Mouse (Mus musculus) ovary, adult 18-20 months (tissue): ENCODE measurements around the gene Rreb1.
A peak's percentile ranks its signal among the peaks of the same experiment; 100 is the strongest.

ENCODE experiments used
- DNase-seq: peaks from one replicate; pipeline ENCODE4 v3.0.0; 2022; ENCODE audit warnings: low spot score, mixed read lengths

The Rreb1 gene

GRCm38 (mm10) chr13:37876836-37877235 is 98.6 kb downstream of the Rreb1 start:
- no peak for DNase-seq

GRCm38 (mm10) chr13:37877241-37877640 is 99.0 kb downstream of the Rreb1 start:
- DNase-seq: no peak

GRCm38 (mm10) chr13:37878918-37879331 is 100.7 kb downstream of the Rreb1 start:
- DNase-seq: no peak

GRCm38 (mm10) chr13:37879556-37879955 is 101.4 kb downstream of the Rreb1 start:
- peak; percentile 71 for DNase-seq

DNA sequence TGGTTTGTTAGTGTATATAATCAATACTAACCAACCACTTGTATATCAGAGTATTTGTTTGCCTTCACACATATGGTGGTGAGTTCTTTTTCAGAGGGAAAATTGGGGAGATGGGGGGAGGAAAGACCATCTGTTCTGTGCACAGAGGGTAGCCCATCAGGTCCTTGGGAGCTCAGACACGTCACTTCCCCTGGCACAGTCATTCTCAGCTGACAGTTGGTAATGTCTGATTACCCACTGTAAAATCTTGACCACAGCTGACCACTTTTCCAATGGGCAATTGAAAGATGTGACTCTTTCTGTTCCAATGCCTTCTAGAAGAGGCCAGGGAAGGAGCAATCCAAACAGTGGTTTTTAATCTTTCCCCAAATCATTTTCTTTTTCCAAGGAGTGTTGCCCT is 101.8 kb downstream of the Rreb1 start:
- no peak for DNase-seq

GRCm38 (mm10) chr13:37880581-37881130 is 102.5 kb downstream of the Rreb1 start:
- no peak for DNase-seq

DNA sequence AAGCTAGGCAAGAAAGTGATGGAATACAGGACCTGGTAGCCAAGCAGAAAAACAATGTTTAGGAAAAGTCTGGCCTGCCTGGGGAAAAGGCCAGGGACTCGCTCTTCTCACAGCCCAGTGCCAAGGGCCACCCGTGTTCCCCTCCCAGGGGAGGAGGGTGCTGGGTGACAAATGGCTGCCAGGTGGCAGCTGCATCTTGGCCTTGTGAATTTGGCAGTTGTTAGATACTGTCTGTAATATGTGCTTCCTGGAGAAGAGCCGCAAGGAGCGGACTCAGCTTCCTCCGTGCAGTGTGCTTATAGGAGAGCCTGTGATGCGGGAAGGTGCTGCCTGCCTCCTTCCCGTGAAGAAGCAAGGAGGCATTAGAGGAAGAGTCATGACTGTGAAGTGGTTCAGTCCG is 104.3 kb downstream of the Rreb1 start:
- DNase-seq: peak; percentile 42

DNA sequence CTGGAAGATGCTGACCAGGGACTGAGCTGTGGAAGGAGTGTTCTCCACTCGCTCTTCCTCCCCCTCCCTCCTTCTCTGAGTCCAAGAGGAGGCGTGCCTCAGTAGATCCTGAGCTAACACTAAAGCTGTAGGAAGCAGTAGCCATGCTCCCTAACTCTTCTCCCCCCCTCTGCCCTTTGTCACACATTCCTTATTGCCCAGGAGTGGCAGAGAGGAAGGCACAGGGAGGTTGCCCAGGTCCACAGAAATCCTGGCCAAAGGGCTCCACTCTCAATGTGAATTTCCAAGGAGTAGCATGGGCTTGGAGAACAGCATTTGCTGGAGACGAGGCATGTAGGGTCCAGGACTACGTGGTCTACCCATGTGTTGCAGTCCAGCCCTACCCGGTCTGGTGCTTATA is 104.8 kb downstream of the Rreb1 start:
- no peak for DNase-seq

DNA sequence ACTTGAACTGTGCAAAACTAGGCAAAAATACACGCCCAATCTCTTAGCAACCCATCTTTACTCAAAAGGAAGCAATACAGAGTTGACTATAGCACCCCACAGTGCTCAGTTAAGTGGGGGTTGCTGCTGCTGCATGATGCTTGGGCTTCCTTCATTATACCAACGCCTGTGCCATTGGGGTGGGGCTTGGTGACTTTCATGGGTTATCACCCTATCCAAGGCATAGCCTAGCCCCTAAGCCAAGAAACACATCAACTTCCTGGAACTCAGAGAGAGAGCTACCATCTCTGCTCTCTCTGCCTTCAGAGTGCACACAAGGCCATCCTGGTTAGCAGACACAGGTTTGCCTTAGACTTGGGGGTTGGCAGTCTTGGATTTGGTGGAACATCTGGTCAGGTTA is 107.2 kb downstream of the Rreb1 start:
- DNase-seq: no peak

DNA sequence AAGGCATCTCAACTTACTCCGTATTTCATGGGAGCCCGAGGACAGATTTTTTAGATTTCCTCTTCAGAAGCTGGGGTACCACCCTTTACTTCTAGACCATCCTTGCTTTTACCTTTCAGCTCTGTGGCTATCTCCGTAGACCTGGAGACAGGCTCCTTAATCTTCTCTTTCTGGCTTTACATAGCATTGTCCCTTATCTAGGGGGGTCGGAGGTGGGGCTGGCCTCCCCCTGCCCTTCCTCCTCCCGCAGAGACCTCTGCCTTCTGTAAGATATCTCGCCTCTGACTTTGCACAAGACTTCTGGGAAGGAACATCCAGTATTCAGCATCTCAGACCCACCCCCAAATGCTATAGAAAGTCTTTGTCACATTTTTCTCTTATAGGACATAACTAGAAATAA is 107.8 kb downstream of the Rreb1 start:
- no peak for DNase-seq

DNA sequence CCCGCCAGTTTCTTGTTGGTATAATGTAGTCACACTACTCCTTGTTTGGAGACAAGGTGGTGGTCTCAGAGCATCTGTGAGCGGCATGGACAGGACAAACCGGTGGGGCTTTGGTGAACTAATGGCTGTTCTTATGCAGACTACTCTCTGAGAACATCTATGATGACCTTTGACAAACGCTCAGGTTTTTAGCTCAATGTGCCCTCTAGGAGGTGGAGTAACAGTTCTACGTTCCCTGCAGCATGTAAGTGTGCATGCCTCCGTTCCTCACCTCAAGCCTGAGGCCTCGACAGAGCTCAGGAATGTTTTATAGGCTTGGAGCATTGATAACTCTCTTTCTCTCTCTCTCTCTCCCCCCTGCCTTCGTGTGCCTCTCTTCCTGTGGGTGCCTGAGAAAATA is 116.6 kb downstream of the Rreb1 start:
- no peak for DNase-seq

GRCm38 (mm10) chr13:37895564-37896254 is 117.5 kb downstream of the Rreb1 start:
- DNase-seq: no peak

- DNase-seq: no peak
These were observed 118.2 kb downstream of the Rreb1 start for GRCm38 (mm10) chr13:37896423-37896822.

- DNase-seq: no peak
These were observed 120.6 kb downstream of the Rreb1 start for GRCm38 (mm10) chr13:37898772-37899171.

DNA sequence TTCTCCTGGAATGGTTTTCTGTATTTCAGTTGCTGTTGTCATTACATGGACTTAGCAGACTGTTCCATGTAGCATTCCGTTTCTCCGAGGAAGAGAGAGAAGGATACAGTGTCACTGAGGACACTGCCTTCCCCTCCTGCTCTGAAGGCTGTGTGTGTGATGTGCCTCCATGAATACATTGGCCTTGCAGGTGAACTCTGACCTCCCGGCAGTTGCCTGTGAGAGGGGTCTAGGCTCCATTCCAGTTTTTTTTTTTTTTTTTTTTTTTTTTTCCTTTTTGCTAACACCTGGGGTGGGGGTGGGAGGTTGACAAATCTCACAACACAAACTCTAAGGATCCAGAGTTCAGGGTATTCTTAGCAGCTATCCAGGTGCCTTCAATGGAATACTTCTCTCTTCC is 124.8 kb downstream of the Rreb1 start:
- no peak for DNase-seq

DNA sequence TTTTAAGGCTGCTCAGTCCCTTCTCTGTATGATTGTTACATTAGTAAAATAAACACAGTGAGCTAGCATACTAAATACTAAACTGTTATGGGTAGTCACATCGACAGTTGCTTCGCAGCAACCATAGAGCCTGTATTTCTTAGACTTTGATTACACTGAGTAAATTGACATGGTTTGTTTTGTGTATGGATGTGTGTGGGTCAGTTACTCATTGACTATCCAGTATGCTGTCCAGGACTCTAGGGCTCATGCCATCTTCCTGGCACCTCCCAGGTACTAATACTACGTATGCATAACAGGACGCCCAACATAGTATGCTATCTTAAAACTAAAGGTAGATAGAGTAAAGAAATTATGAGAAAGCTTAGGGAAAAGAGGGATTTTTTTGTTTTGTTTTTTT is 125.3 kb downstream of the Rreb1 start:
- DNase-seq: no peak

DNA sequence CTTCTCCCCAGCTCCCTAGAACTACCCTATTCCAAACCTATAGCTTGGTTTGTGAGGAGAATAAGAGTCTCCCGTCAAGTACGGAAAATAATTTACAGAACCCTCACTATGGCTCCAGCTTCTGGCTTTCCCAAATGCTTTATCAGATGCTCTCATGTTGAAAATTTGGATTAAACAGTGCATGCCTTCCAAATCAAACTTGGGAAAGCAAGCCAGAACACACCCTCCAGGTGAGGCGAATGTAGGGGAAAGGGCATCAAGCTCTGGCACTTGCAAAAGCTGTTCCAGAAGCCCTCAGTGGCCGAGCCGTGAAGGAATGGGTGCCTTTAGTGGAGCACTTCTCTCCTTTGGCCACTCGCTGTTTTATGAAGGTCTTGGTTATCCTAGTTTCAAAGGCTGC is 126.2 kb downstream of the Rreb1 start:
- no peak for DNase-seq

DNA sequence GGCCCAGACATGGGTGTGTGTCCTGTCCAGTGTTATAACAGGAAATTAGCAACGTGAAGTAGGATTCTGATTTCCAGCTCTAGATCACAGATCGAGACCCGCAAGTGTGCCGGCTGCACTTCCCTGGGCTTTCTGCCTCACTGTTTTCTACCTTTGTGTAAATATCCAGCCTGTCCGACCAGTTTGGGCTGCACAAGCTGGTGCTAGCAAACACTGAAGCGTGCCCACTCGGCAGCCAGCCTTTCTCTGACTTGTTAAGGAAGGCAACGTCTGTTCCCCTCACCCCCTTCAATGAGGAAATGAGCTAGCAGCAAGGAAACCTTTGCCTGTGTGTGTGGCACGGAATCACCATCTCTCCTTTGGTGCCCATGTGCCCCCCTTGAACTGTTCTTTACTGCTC is 129.9 kb downstream of the Rreb1 start:
- DNase-seq: no peak

DNA sequence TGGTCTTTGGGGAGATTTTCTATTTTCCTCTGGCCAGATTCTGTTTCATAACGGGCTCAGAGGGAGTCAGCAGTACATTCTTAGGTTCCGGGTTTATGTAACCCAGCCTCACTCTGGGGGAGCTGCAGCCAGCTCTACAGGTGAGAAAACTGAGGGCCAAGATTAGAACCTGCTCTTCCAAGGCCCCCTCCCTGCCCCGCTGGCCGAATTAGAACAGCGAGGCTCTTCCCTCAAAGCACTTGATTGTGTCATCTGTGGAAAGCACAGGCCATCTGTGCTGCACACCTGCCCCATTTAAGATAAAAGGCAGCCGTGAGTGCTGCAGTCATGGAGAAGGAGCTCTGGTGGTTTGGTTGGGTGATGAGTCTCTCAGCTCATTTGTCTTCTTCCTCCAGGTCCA is 130.3 kb downstream of the Rreb1 start:
- DNase-seq: no peak

DNA sequence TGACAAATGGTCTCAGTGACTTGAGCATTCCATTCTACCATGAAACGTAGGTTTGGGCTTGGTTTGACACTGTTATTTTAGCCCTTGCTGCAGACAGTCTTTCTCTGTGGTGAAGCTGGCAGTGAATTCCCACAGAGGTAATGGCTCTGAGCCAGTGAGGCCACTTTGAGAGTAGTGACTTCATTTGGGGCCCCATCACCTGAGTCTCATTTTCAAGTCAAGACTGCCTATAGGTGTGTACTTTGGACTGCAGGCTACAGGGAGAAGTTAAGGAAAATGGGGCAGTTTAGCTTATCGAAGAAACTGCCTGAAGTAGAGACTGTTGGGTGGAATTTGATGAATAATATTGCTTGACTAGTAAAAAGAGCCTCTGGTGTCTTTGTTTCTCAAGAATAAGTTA is 131.0 kb downstream of the Rreb1 start:
- DNase-seq: no peak

DNA sequence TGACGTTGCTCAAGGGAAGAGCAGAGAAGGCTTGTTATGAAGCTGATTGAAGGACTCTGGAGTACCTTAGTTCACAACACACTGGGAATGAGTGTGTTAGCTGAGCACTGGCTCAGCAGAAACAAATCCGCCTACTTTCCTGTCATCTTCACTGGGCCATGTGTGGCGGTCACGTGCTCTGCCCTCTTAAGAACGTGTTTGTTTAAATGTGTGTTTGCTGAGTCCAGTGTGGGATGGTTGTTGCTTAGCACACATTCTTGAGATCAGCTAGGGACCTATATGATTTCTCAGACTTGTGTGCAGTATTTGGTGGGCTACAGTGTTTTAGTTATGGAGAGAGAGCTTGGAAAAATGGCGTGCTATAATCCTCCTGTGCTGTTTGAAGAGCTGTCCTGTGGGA is 133.8 kb downstream of the Rreb1 start:
- no peak for DNase-seq

- DNase-seq: no peak
These were observed 134.6 kb downstream of the Rreb1 start for GRCm38 (mm10) chr13:37912591-37913467.

DNA sequence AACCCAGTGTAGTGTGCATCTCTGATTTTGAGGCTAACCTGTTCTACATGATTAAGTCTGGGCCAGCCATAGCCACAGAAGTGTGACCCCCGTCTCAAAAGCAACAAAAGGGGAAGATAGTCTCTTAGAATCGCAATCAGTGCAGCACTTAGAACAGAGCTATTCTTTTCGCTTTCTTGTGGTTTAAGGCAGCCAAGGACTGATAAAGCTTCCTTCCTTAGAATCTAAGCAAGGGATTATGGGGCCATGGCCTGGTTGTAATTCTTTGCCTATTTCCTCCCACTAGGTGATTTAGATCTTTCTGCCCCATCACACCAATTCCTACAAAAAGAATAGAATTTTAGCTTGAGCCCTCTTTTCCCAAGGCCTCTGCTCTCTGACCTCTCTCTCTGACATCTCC is 135.8 kb downstream of the Rreb1 start:
- no peak for DNase-seq
